Mouse (Mus musculus) stomach, embryonic 16.5 days (tissue): ENCODE measurements at regions not wholly inside any gene's neighbourhood (a gene's known extent, or its start where the extent isn't known, plus 50 kb on each side); places are given as distances from the start of the nearest gene placed in this dataset.

Source experiments
- ATAC-seq: fragments of 200-750 bp; cut with Nextera tagmentation; 2 replicates; pipeline ENCODE4 v1.8.0; 2017; ENCODE audit warnings: moderate number of reproducible peaks, moderate TSS enrichment; ENCODE audit not compliant: insufficient read depth, low FRiP score
- H3K27ac ChIP-seq: fragments of 300-500 bp; sonication (generic); 2 replicates; pipeline ENCODE4 v1.5.1; 2014; ENCODE audit warnings: low read length
- H3K27me3 ChIP-seq: fragments of 300-500 bp; sonication (generic); 2 replicates; pipeline ENCODE4 v1.6.1; 2014; ENCODE audit warnings: low read length, control low read depth, mixed read lengths; ENCODE audit not compliant: control insufficient read depth, insufficient read depth
- H3K36me3 ChIP-seq: fragments of 300-500 bp; sonication (generic); 2 replicates; pipeline ENCODE4 v1.6.1; 2014; ENCODE audit warnings: low read length; ENCODE audit not compliant: control insufficient read depth, insufficient read depth
- H3K4me1 ChIP-seq: fragments of 300-500 bp; sonication (generic); 2 replicates; pipeline ENCODE4 v1.6.1; 2014; ENCODE audit warnings: low read length, control low read depth, mixed read lengths; ENCODE audit not compliant: control insufficient read depth, insufficient read depth
- H3K4me2 ChIP-seq: fragments of 300-500 bp; sonication (generic); 2 replicates; pipeline ENCODE4 v1.6.1; 2014; ENCODE audit warnings: low read depth, low read length, mixed read lengths
- H3K4me3 ChIP-seq: fragments of 300-500 bp; sonication (generic); replicated peaks from 2 replicates; pipeline ENCODE4 v1.5.1; 2014; ENCODE audit warnings: mild to moderate bottlenecking, low read length
- H3K9ac ChIP-seq: fragments of 300-500 bp; sonication (generic); 2 replicates; pipeline ENCODE4 v1.6.1; 2014; ENCODE audit warnings: low read length
- H3K9me3 ChIP-seq: fragments of 300-500 bp; sonication (generic); replicated peaks from 2 replicates; pipeline ENCODE4 v1.6.1; 2016; ENCODE audit warnings: low read length, control low read depth; ENCODE audit not compliant: control insufficient read depth
- WGBS: fragments of 180-500 bp; shearing (Covaris S2); extraction: QIAGEN DNeasy Blood & Tissue Kit; methylation state at CpG from one replicate; pipeline ENCODE4 v1.1.7; 2014; 5-methylcytosine and 5-hydroxymethylcytosine counted together

DNA sequence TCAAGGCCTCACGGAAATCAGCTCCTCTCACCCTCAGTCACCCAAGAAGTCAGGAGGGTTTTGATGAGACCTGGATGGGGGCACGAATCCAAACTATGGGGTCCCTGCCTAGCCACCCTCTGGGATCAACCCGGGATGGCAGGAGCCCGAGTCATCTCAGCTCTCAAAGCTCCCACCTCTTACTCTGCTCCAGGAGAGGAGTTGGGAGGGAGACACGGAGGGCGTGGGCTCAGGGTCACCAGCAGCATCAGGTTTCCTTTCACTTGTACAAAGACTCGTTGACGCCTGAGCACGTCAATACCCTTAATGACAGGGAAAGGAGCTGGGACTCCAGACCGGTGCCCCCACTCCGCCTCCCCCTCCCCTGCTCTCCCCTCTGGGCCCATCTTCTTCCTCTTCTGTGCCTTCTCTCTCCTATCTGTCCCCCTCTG lies 60.8 kb upstream of the Casz1 start:
- no peaks in the 10 kb centered on the region for H3K27me3 ChIP-seq
- H3K4me1 ChIP-seq = no peaks in the 10 kb centered on the region; the same call in 1 of the 2 replicates
- H3K27ac ChIP-seq = no peak overlapping the region
- ATAC-seq = no peak
- no peaks in the 10 kb centered on the region for H3K9me3 ChIP-seq
- no peak overlapping the region for H3K4me3 ChIP-seq
- no peak overlapping the region for H3K9ac ChIP-seq
- no peaks in the 10 kb centered on the region for H3K36me3 ChIP-seq
- H3K4me2 ChIP-seq = peak overlapping the region; percentile 95; the same call in 1 of the 2 replicates
- 33% methylated on average over 11 of the region's 11 CpGs for WGBS

DNA sequence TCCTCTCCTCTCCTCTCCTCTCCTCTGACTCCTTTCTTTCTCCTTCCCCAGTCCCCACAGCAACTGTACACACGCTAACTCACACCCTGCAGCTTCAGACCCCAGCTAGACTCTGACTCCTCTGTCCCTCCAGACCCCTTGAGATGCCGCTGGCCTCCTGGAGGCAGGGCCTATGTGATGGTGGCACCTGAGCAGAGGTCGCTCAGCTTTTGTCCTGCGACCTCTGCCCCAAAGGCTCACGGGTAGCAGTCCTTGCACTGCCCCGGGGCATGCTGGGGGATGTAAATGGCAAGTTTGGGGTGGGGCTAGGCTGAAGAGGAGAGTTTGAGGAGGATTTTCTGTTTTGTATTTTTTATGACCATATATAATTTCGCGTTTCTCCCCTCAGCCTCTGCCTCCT lies 60.2 kb upstream of the Casz1 start:
- WGBS = 68% methylated on average over 8 of the region's 8 CpGs
- no peaks in the 10 kb centered on the region for H3K36me3 ChIP-seq
- no peak overlapping the region for H3K4me2 ChIP-seq
- H3K9ac ChIP-seq = no peak overlapping the region
- H3K27me3 ChIP-seq = no peaks in the 10 kb centered on the region
- no peak overlapping the region for H3K4me3 ChIP-seq
- no peaks in the 10 kb centered on the region for H3K9me3 ChIP-seq
- H3K27ac ChIP-seq = no peak overlapping the region
- no peak for ATAC-seq
- no peaks in the 10 kb centered on the region; the same call in 1 of the 2 replicates for H3K4me1 ChIP-seq

DNA sequence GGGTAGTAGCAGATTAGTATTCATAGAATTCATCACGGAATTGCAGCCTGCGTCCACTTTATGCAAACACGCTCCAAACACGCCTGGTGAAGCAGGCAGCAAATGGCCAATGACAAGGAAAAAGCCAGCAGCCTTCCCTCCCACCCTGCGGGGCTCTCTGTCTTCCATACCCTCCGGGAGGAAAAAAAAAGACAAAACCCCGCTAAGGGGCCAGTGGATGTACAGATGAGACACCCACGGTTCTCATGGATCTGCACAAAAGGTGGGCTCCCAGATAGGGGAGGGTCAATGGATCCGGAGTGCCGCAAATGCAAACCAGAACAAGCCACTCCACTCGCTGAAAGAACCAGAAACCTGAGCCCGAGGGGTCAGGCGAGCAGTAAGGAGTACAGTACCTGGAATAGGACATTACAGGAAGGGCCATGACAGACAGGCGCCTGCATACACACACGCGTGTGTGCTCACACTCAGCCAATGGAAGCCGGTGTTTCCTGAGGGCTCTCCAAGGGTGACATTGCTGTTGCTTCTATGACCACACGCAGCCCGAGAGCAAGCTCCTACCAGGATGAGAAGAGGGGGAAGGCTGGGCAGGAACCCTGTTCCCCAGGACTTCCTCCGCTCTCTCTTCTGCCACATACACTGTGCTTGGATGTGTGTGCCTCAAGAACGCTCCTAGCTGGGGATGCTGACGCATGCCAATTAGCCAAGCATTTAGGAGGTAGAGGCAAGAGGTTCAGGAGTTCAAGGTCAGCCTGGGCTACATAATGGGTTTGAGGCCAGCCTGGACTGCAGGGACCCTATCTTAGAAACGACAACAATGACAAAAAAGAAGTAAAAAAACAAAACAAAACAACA lies 57.5 kb upstream of the Casz1 start:
- Histone ChIP-seq H3K27ac (no peak overlapping the region), H3K36me3 (no peaks in the 10 kb centered on the region), H3K4me2 (no peak overlapping the region), H3K27me3 (no peaks in the 10 kb centered on the region), H3K9me3 (no peaks in the 10 kb centered on the region), H3K4me1 (no peaks in the 10 kb centered on the region; the same call in 1 of the 2 replicates), H3K4me3 (no peak overlapping the region), H3K9ac (no peak overlapping the region)
- 46% methylated on average over 23 of the region's 23 CpGs for WGBS
- no peak for ATAC-seq

DNA sequence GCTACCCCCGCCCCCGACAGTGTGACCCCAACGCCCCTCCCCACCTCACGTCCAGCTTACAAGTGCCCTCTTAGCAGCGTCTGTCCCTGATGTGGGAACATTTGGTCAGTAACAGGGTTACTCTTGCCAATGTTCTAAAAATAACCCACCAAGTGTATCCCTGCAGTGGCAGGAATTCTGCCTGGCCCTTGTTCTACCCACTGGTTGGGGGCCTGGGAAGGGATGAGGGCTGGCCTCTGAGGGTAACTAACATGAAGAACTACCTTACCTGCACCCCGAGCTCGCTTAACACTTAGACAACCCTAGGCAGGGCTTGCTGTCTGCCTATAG lies 56.9 kb upstream of the Casz1 start:
- H3K9ac ChIP-seq = no peak overlapping the region
- no peak overlapping the region for H3K4me2 ChIP-seq
- no peaks in the 10 kb centered on the region; the same call in 1 of the 2 replicates for H3K4me1 ChIP-seq
- WGBS = 69% methylated on average over 7 of the region's 7 CpGs
- H3K27me3 ChIP-seq = no peaks in the 10 kb centered on the region
- H3K36me3 ChIP-seq = no peaks in the 10 kb centered on the region
- no peak overlapping the region for H3K4me3 ChIP-seq
- no peak for ATAC-seq
- no peak overlapping the region for H3K27ac ChIP-seq
- H3K9me3 ChIP-seq = no peaks in the 10 kb centered on the region

DNA sequence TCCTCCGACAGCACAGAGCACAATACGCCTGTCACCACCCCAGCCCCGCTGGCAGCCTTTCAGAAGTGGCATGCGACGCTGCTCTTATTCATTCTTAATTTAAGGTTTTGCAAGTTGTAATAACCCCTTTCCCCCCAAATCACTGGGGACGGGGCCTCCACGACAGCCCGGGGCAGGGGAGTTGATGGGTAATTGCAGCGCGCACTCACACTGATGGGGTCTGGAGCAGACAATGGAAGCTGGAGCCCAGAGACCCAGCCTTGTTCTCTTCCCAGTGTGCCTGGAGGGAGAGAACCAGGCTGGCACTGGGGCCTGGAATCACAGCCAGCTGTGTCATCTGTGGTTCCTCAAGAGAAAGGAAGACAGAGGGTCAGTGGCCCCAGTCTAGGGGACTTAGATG lies 54.2 kb upstream of the Casz1 start:
- 0 out of 2 replicates have a peak, but pooled peaks cover 6% of the 10 kb centered on the region for H3K4me1 ChIP-seq
- H3K4me3 ChIP-seq = no peak overlapping the region
- no peaks in the 10 kb centered on the region for H3K27me3 ChIP-seq
- H3K9ac ChIP-seq = no peak overlapping the region
- WGBS = 77% methylated on average over 10 of the region's 10 CpGs
- no peaks in the 10 kb centered on the region for H3K36me3 ChIP-seq
- ATAC-seq = no peak
- no peaks in the 10 kb centered on the region for H3K9me3 ChIP-seq
- H3K27ac ChIP-seq = no peak overlapping the region
- H3K4me2 ChIP-seq = no peak overlapping the region

DNA sequence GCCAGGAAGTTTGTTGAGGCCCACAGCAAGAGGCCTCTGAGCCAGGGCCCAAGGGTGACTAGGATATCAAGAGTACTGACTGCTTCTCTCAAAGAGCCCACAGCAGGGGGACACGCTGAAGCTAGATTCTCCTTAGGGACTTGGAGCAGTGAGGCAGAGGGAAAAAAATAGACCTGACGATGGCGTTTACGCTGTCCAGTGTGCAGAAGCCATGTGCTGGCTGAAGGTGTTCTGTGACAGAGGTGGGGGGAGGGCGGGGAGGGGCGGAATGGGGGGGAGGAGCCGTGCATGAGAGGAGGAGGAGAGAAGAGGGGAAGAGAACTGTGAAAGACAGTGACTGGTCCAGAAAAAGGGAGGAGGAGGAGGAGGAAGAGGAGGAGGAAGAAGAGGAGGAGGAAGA lies 52.6 kb upstream of the Casz1 start:
- H3K9ac ChIP-seq = no peak overlapping the region
- no peaks in the 10 kb centered on the region for H3K9me3 ChIP-seq
- H3K4me3 ChIP-seq = no peak overlapping the region
- H3K27ac ChIP-seq = no peak overlapping the region
- ATAC-seq = no peak
- H3K4me1 ChIP-seq = 0 out of 2 replicates have a peak, but pooled peaks cover 6% of the 10 kb centered on the region
- H3K27me3 ChIP-seq = no peaks in the 10 kb centered on the region
- no peaks in the 10 kb centered on the region for H3K36me3 ChIP-seq
- no peak overlapping the region for H3K4me2 ChIP-seq
- WGBS = 58% methylated on average over 7 of the region's 7 CpGs

DNA sequence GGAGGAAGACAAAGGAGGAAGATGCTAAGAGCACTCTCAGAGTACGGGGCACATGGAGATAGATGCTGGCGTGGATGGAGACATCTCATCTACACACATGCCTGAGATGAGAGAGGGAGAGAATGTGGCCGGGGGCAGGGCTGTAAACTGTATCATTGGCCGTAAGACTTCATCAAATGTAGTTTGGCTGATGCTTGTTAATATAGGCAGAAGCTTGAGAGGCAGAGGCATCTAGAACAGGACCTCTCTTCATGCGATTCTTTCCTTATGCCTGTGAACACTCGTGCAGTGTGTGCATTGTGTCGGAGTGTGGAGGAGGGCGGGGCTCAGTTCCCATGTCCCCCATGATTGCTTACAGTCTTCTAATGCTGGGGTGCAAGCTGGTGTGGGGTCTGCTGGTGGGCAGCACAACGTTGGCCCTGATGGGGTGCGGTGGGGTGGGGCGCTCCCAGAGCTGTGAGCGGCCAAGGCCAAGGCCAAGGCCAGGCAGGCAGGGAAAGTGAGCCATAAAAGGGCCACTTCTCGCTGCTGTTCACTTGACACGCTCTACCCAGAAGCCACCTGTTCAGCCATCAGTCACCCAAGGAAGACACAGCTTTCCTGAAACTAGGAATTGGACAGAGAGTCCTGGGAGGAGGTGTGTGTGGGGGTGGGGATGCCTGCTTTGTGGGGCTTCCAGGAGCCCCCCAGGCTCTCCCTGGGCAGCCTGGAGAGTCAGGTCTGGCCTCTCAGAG lies 51.7 kb upstream of the Casz1 start:
- no peak overlapping the region for H3K4me2 ChIP-seq
- 0 out of 2 replicates have a peak, but pooled peaks cover 6% of the 10 kb centered on the region for H3K4me1 ChIP-seq
- 76% methylated on average over 14 of the region's 14 CpGs for WGBS
- no peak overlapping the region for H3K9ac ChIP-seq
- H3K9me3 ChIP-seq = no peaks in the 10 kb centered on the region
- H3K27ac ChIP-seq = no peak overlapping the region
- H3K4me3 ChIP-seq = no peak overlapping the region
- H3K36me3 ChIP-seq = no peaks in the 10 kb centered on the region
- ATAC-seq = no peak
- H3K27me3 ChIP-seq = no peaks in the 10 kb centered on the region

DNA sequence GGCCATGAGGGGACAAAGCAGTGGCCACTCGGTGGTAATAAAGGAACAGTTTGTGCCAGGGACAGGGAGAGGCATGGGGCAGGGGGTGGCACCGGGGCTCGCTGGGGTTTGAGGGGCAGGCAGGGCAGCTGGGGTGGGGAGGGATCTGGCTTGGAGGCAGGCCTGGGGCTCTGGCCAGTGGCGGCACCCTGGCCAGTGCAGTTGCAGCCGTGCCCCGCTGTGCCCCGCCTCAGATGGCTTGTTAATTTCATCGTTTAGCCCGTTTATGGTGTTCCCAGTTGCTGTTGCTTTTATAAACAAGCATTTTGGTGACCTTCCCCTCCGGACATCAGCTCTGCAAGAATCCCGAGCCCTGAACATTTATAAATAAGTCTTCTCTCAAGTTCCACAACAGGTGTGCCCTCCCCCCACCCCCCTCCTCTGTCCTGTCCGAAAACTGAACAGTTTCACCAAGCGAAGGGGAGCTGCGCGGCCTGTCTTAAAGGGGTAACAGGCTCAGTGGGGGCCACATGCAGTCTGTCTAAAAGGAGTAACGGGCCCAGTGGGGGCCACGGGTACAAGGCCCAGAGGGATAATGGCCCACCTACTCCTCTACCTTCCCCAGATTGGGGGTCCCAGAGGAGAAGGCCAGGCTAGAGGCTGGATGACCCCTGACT lies 51.0 kb upstream of the Casz1 start:
- no peak overlapping the region for H3K4me2 ChIP-seq
- 53% methylated on average over 17 of the region's 17 CpGs for WGBS
- H3K4me3 ChIP-seq = no peak overlapping the region
- no peaks in the 10 kb centered on the region for H3K27me3 ChIP-seq
- H3K4me1 ChIP-seq = 0 out of 2 replicates have a peak, but pooled peaks cover 6% of the 10 kb centered on the region
- ATAC-seq = no peak
- H3K9me3 ChIP-seq = no peaks in the 10 kb centered on the region
- H3K9ac ChIP-seq = no peak overlapping the region
- H3K27ac ChIP-seq = no peak overlapping the region
- no peaks in the 10 kb centered on the region for H3K36me3 ChIP-seq

DNA sequence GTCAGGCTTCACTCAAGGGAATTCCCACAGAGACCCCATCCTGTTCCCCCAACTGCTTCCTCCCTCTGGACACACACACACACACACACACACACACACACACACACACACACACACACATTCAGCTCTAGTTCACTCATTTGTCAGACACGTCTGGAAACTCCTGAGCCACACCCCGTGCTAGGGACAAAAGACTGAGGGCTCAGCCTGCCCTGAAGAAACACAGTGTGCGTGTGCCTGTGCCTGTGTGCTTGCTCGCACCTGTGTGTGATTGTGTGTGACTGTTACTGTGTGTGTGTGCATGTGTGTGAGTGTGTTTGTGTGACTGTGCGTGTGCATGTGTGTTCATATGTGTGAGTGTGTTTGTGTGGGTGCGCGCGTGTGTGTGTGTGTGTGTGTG lies 50.4 kb upstream of the Casz1 start:
- H3K27me3 ChIP-seq = no peaks in the 10 kb centered on the region
- peak; percentile 68; the same call in 1 of the 2 replicates for ATAC-seq
- 74% methylated on average over 8 of the region's 8 CpGs for WGBS
- H3K4me3 ChIP-seq = no peak overlapping the region
- no peak overlapping the region for H3K27ac ChIP-seq
- H3K4me2 ChIP-seq = no peak overlapping the region
- 0 out of 2 replicates have a peak, but pooled peaks cover 6% of the 10 kb centered on the region for H3K4me1 ChIP-seq
- H3K9ac ChIP-seq = no peak overlapping the region
- no peaks in the 10 kb centered on the region for H3K9me3 ChIP-seq
- no peaks in the 10 kb centered on the region for H3K36me3 ChIP-seq
